Mouse (Mus musculus) left cerebral cortex, adult 11 months (tissue): ENCODE measurements at regions not wholly inside any gene's neighbourhood (a gene's known extent, or its start where the extent isn't known, plus 50 kb on each side); places are given as distances from the start of the nearest gene placed in this dataset.

Experiments
- DNase-seq: peaks from one replicate; pipeline ENCODE4 v3.0.0; 2022; ENCODE audit warnings: low spot score

- peak; percentile 48 for DNase-seq
Observed at GRCm38 (mm10) chr11:84760622-84761196, 58.6 kb downstream of the Mrm1 start.

- peak; percentile 47 for DNase-seq
Observed at GRCm38 (mm10) chr11:84759478-84759986, 59.8 kb downstream of the Mrm1 start.

- no peak for DNase-seq
Observed at GRCm38 (mm10) chr11:84752007-84752406, 67.3 kb downstream of the Mrm1 start.

- DNase-seq, result no peak
Observed at GRCm38 (mm10) chr11:84749490-84750349, 69.6 kb downstream of the Mrm1 start.

GRCm38 (mm10) chr11:84738769-84739589 is 80.3 kb downstream of the Mrm1 start:
- no peak for DNase-seq

- DNase-seq, result no peak
Observed at GRCm38 (mm10) chr11:84738128-84738527, 81.2 kb downstream of the Mrm1 start.

- no peak for DNase-seq
Observed at GRCm38 (mm10) chr11:84731890-84732289, 87.4 kb downstream of the Mrm1 start.

GRCm38 (mm10) chr11:84730218-84730617 is 89.1 kb downstream of the Mrm1 start:
- no peak for DNase-seq

- DNase-seq, result no peak
Observed at GRCm38 (mm10) chr11:84729189-84729588, 90.1 kb downstream of the Mrm1 start.

- no peak for DNase-seq
Observed at GRCm38 (mm10) chr11:84725936-84726613, 93.2 kb downstream of the Mrm1 start.

GRCm38 (mm10) chr11:84725177-84725792 is 94.0 kb downstream of the Mrm1 start:
- no peak for DNase-seq

GRCm38 (mm10) chr11:84724080-84724479 is 95.2 kb downstream of the Mrm1 start:
- DNase-seq, result no peak

GRCm38 (mm10) chr11:84722658-84723201 is 96.6 kb downstream of the Mrm1 start:
- no peak for DNase-seq

- DNase-seq, result no peak
Observed at GRCm38 (mm10) chr11:84721979-84722378, 97.3 kb downstream of the Mrm1 start.

- DNase-seq, result no peak
Observed at GRCm38 (mm10) chr11:84721150-84721549, 98.2 kb downstream of the Mrm1 start.

GRCm38 (mm10) chr11:84719781-84720180 is 99.5 kb downstream of the Mrm1 start:
- no peak for DNase-seq

GRCm38 (mm10) chr11:84712731-84713130 is 106.6 kb downstream of the Mrm1 start:
- no peak for DNase-seq

GRCm38 (mm10) chr11:84711886-84712285 is 107.4 kb downstream of the Mrm1 start:
- no peak for DNase-seq

- DNase-seq, result no peak
Observed at GRCm38 (mm10) chr11:84708222-84708730, 111.0 kb downstream of the Mrm1 start.

- DNase-seq, result no peak
Observed at GRCm38 (mm10) chr11:84707772-84708171, 111.5 kb downstream of the Mrm1 start.

- DNase-seq, result no peak
Observed at GRCm38 (mm10) chr11:84706692-84707091, 112.6 kb downstream of the Mrm1 start.
